Mouse (Mus musculus) heart, embryonic 13.5 days (tissue): Measurements from ENCODE around the gene Prss28. TPM values are rescaled to one million over a fixed set of nuclear protein-coding genes. Genes with fewer than 3 reads are reported as not detected.

ENCODE experiments used
- ATAC-seq: fragments of 200-750 bp; cut with Nextera tagmentation; 2 replicates; pipeline ENCODE4 v1.8.0; 2017; ENCODE audit warnings: moderate TSS enrichment; ENCODE audit not compliant: insufficient number of reproducible peaks, low FRiP score, low TSS enrichment; ENCODE audit errors: extremely low read depth
- H3K27ac ChIP-seq: fragments of 300-500 bp; sonication (generic); replicated peaks from 2 replicates; pipeline ENCODE4 v1.5.1; 2015; ENCODE audit warnings: moderate library complexity, mild to moderate bottlenecking, inconsistent platforms
- H3K27me3 ChIP-seq: fragments of 300-500 bp; sonication (generic); replicated peaks from 2 replicates; pipeline ENCODE4 v1.6.1; 2015; ENCODE audit warnings: mild to moderate bottlenecking, inconsistent platforms
- H3K36me3 ChIP-seq: fragments of 300-500 bp; sonication (generic); 2 replicates; pipeline ENCODE4 v1.6.1; 2015; ENCODE audit warnings: mild to moderate bottlenecking, inconsistent platforms
- H3K4me1 ChIP-seq: fragments of 300-500 bp; sonication (generic); 2 replicates; pipeline ENCODE4 v1.6.1; 2015; ENCODE audit warnings: inconsistent platforms
- H3K4me2 ChIP-seq: fragments of 300-500 bp; sonication (generic); 2 replicates; pipeline ENCODE4 v1.6.1; 2015; ENCODE audit warnings: inconsistent platforms, mild to moderate bottlenecking, moderate library complexity
- H3K4me3 ChIP-seq: fragments of 300-500 bp; sonication (generic); 2 replicates; pipeline ENCODE4 v1.5.1; 2015; ENCODE audit warnings: moderate library complexity, mild to moderate bottlenecking, inconsistent platforms
- H3K9ac ChIP-seq: fragments of 300-500 bp; sonication (generic); 2 replicates; pipeline ENCODE4 v1.6.1; 2015; ENCODE audit warnings: inconsistent platforms, mild to moderate bottlenecking, moderate library complexity
- H3K9me3 ChIP-seq: fragments of 300-500 bp; sonication (generic); 2 replicates; pipeline ENCODE4 v1.6.1; 2016; ENCODE audit warnings: inconsistent platforms
- WGBS: fragments of 180-500 bp; shearing (Covaris S2); methylation state at CpG from one replicate; pipeline ENCODE4 v1.1.7; 2015; ENCODE audit warnings: mixed read lengths; 5-methylcytosine and 5-hydroxymethylcytosine counted together
- polyA plus RNA-seq: library from polyadenylated mRNA; unstranded; fragments of >200 nt; fragmentation: Nextera tagmentation; extraction: Ambion mirVana; gene quantifications from 2 replicates; pipeline ENCODE4 v1.2.1, GENCODE M21; 2015

The Prss28 gene
- polyA plus RNA-seq, 1 experiment from 2014 or later, result not detected

DNA sequence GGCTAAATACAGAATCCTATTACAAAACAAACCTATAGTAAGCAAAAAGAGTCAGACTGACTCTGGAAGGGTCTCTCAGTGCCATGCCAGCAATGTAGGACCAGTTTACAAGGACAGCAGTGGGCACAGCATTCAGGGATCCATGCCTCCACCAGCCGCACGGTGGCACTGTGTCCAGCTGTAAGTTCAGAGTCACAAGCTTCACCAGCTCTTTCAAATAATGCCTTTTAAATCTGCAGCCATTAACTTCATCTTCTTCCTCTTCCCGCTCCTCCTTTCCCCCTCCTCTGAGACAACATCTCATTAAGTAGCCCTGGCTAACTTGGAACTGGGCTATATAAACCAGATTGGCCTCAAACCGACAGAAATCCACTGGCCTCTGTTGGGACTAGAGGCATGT lies 19.6 kb upstream of the Prss28 start:
- Histone ChIP-seq H3K4me1 (0 out of 2 replicates have a peak, but pooled peaks cover 2% of the 10 kb centered on the region), H3K4me3 (no peak overlapping the region), H3K27ac (no peak overlapping the region), H3K9me3 (no peaks in the 10 kb centered on the region), H3K4me2 (no peak overlapping the region), H3K27me3 (peaks cover 11% of the 10 kb centered on the region), H3K36me3 (no peaks in the 10 kb centered on the region), H3K9ac (no peak overlapping the region)
- ATAC-seq, result no peak
- 17% methylated on average over 4 of the region's 4 CpGs for WGBS

DNA sequence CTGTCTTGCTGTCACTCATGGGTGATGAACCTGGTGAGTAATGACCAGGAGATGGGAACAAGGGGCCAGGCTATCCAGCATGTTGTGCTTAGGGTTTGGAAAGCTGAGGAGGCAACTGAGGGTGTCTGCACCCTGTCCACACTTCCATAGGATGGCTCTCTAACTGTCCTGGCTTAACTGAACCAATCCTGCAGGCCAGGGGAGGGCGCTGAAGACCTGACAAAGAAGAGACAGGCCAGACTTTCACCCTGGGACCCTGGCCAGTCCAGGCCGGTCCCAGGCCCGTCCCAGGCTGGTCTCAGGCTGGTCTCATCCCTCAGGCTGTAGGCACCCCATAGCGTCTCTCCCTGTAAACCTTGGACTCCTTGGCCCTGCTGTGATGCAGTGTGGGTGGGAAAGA lies 18.0 kb upstream of the Prss28 start:
- Histone ChIP-seq H3K4me2 (no peak overlapping the region), H3K27ac (no peak overlapping the region), H3K9me3 (no peaks in the 10 kb centered on the region), H3K4me3 (no peak overlapping the region), H3K36me3 (no peaks in the 10 kb centered on the region), H3K4me1 (no peaks in the 10 kb centered on the region), H3K9ac (no peak overlapping the region), H3K27me3 (peaks cover 11% of the 10 kb centered on the region)
- 19% methylated on average over 4 of the region's 4 CpGs for WGBS
- ATAC-seq, result no peak

DNA sequence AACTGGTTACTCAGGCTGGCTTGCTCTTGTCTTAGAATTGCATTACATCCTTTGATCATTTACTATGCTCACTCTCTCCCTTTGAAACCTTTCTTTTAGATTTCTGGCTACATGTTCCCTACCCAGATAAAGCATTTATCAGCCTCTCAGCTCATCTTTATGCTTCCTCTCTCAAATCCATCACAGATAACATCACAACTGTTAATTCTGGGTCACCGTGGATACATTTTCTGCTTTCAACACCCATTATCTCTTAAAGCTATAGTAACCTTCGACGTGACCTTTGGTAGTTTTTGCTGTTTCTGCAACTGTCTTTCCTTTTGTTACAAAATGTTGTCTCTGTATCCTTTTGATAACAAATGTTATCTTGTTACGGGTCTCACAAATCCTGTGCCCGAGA lies 15.0 kb upstream of the Prss28 start:
- Histone ChIP-seq H3K9me3 (no peaks in the 10 kb centered on the region), H3K4me3 (no peak overlapping the region), H3K27ac (no peak overlapping the region), H3K4me2 (no peak overlapping the region), H3K36me3 (no peaks in the 10 kb centered on the region), H3K4me1 (no peaks in the 10 kb centered on the region), H3K27me3 (peaks cover 31% of the 10 kb centered on the region), H3K9ac (no peak overlapping the region)
- ATAC-seq, result no peak
- 28% methylated on average over 5 of the region's 5 CpGs for WGBS

DNA sequence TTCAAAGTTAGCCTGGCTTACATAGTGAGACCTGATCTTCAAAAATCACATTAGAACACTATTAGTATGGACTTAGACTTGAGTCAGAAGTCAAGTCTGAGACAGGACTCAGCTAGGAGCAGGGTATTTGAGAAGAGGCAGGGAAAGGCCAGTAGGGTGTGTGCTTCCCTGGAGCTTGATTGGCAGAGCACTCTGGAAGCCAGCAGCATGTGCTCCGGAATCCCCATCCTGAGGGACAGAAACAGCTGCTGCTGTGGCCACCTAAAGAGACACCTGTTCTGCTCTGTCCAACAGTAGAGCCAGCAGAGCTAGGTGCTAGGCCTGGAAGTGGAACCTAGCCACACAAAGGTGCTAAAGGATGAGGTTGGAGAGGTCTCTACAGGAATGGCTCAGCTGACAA lies 14.3 kb upstream of the Prss28 start:
- H3K36me3 ChIP-seq, result no peaks in the 10 kb centered on the region
- H3K4me1 ChIP-seq, result no peaks in the 10 kb centered on the region
- 58% methylated on average over 1 of the region's 1 CpGs for WGBS
- H3K4me2 ChIP-seq, result no peak overlapping the region
- ATAC-seq, result no peak
- H3K27me3 ChIP-seq, result peaks cover 37% of the 10 kb centered on the region
- H3K9ac ChIP-seq, result no peak overlapping the region
- no peak overlapping the region for H3K27ac ChIP-seq
- H3K9me3 ChIP-seq, result no peaks in the 10 kb centered on the region
- H3K4me3 ChIP-seq, result no peak overlapping the region

DNA sequence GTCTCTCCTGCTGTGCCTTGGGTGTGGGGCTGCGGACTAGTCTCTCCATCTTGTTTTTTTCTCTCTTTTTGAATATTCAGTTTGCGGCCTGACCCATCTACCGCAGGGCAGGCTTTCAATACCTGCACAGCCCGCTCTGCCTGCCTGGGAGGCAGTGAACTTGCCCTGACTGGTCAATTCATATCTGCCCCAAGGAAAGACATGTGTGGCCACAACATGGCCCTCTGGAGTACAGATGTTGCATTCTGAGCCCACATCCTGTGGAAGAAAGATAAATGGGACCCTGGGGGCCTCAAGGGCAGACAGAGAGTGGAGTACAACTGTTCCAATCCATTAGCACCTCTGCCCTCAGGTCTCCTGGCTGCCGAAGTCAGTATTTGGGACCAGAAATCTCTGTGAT lies 10.4 kb upstream of the Prss28 start, which contains the start of gene Prss34:
Gene Prss34, plus strand, starts transcription at position 301 of the 400 bp plus-strand sequence.
- no peak within 1 kb of the TSS for H3K9ac ChIP-seq
- no peak for ATAC-seq
- WGBS, result 77% methylated on average over 5 of the region's 5 CpGs
- no peak within 1 kb of the TSS for H3K27ac ChIP-seq
- no peaks in the 10 kb centered on the region for H3K9me3 ChIP-seq
- H3K4me2 ChIP-seq, result no peak within 1 kb of the TSS
- peaks cover 58% of the 10 kb centered on the region for H3K27me3 ChIP-seq
- no peaks in the 10 kb centered on the region for H3K4me1 ChIP-seq
- H3K4me3 ChIP-seq, result no peak within 1 kb of the TSS
- H3K36me3 ChIP-seq, result no peaks in the 10 kb centered on the region

DNA sequence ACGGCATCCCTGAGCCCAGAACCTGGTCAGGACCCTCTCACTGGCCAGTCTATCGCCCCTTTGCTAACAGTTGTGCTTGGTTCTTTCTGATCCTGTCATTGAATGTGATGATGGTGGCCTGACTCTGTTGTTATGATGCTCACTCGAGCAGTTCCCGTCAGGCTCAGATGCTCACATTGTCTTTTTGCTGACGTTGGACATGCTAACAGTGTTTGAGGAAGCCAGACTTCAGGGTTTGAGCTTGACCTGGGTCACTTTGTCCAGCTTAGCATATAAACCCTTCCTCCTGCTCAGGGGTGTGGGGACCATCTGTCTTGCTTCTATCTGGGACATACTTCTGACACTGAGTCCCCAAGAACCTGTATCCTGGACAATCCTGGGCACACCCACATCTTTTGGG lies 9.9 kb downstream of the Prss28 start, which contains the start of gene Prss29:
Gene Prss29, plus strand, starts transcription at position 301 of the 400 bp plus-strand sequence.
- Histone ChIP-seq H3K36me3 (no peaks in the 10 kb centered on the region), H3K9ac (no peak within 1 kb of the TSS), H3K9me3 (no peaks in the 10 kb centered on the region), H3K27ac (no peak within 1 kb of the TSS), H3K4me2 (no peak within 1 kb of the TSS), H3K4me1 (no peaks in the 10 kb centered on the region), H3K27me3 (peaks cover 34% of the 10 kb centered on the region; the same call in 1 of the 2 replicates), H3K4me3 (no peak within 1 kb of the TSS)
- ATAC-seq, result no peak
- 66% methylated on average over 5 of the region's 5 CpGs for WGBS

DNA sequence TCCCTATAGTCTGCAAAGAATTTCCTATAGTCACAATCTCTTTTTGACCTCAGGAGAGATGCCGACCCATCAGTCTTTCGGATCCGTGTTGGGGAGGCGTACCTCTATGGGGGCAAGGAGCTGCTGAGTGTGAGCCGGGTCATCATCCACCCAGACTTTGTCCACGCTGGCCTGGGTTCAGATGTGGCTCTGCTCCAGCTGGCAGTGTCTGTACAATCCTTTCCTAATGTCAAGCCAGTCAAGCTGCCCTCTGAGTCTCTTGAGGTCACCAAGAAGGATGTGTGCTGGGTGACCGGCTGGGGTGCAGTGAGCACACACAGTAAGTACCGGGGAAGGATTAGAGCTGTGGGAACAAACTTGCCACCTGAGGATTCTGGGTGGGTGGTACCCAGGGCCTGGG lies 12.4 kb downstream of the Prss28 start:
- Histone ChIP-seq H3K27me3 (peaks cover 39% of the 10 kb centered on the region; the same call in 1 of the 2 replicates), H3K27ac (no peak overlapping the region), H3K4me2 (no peak overlapping the region), H3K4me1 (no peaks in the 10 kb centered on the region), H3K9me3 (no peaks in the 10 kb centered on the region), H3K36me3 (no peaks in the 10 kb centered on the region), H3K4me3 (no peak overlapping the region), H3K9ac (no peak overlapping the region)
- 85% methylated on average over 8 of the region's 8 CpGs for whole genome bisulfite sequencing
- no peak for ATAC-seq

DNA sequence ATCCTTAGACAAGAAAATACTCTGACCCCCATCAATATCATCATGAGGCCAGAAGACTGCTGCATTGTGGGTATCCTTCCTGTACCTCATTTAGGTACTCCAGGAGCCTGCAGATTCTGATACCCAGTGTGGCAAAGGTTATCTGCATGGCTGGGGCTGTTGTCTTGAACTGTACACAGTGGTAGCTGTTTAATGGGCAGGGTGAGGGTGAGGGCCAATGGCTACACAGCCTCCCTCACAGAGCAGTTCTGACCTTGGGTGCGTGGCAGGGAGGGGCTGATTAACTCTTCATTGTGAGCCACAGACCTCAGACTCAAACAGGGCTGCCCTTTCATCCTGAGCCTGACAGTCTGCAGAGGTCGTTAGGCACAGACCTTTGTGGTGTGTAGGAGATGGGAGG lies 14.5 kb downstream of the Prss28 start:
- 14% methylated on average over 2 of the region's 2 CpGs for WGBS

DNA sequence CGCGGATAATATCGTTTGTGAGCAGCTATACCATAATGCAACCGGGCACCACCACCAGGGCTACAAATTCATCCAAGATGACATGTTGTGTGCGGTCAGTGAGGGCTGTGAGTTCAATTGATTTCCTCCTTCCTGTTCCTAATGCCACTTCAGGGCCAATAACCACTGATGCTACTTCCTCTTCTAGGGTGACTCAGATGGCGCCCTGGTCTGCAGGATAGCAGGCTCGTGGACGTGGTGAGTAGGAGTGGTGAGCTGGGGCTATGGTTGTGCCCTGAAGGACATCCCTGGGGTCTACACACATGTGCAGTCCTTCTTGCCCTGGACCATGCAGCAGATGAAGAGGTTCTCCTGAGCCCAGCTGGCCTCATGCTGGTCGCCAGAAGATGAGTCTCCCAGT lies 23.9 kb downstream of the Prss28 start:
- Histone ChIP-seq H3K4me3 (no peak overlapping the region), H3K4me1 (no peaks in the 10 kb centered on the region), H3K27me3 (peaks cover 62% of the 10 kb centered on the region), H3K36me3 (no peaks in the 10 kb centered on the region), H3K4me2 (no peak overlapping the region), H3K9me3 (no peaks in the 10 kb centered on the region), H3K9ac (no peak overlapping the region), H3K27ac (no peak overlapping the region)
- WGBS, result 59% methylated on average over 9 of the region's 9 CpGs
- no peak for ATAC-seq

More for the DNA sequence above, 14.5 kb downstream of the Prss28 start:
- no peaks in the 10 kb centered on the region for H3K9me3 ChIP-seq
- H3K4me3 ChIP-seq, result no peak overlapping the region
- H3K27me3 ChIP-seq, result peaks cover 39% of the 10 kb centered on the region; the same call in 1 of the 2 replicates
- no peaks in the 10 kb centered on the region for H3K36me3 ChIP-seq
- no peak overlapping the region for H3K9ac ChIP-seq
- H3K4me1 ChIP-seq, result no peaks in the 10 kb centered on the region
- no peak overlapping the region for H3K27ac ChIP-seq
- ATAC-seq, result no peak
- H3K4me2 ChIP-seq, result no peak overlapping the region

DNA sequence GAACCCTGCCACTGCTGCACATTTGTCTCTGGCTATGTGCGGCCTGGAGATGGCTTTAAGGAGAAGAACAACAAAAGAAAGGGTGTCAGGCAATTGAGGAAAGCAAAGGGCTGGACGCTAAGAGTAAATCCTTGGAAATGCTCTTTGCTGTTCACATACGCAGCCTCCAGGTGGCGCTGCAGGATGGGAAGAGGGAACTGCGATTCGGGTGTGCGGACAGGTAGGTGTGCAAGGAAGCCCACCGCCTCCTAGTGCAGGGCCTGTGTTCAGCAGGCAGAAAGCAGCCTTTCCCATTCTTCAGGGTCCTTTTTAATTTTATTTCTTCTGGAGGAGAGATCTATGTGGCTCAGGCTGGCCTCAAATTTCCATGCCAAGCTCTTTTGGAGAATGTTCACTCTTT lies 25.5 kb downstream of the Prss28 start:
- Histone ChIP-seq H3K27me3 (peaks cover 59% of the 10 kb centered on the region), H3K27ac (no peak overlapping the region), H3K9ac (no peak overlapping the region), H3K4me2 (no peak overlapping the region), H3K9me3 (no peaks in the 10 kb centered on the region), H3K4me3 (no peak overlapping the region), H3K36me3 (no peaks in the 10 kb centered on the region), H3K4me1 (no peaks in the 10 kb centered on the region)
- WGBS, result 1% methylated on average over 8 of the region's 8 CpGs
- no peak for ATAC-seq

DNA sequence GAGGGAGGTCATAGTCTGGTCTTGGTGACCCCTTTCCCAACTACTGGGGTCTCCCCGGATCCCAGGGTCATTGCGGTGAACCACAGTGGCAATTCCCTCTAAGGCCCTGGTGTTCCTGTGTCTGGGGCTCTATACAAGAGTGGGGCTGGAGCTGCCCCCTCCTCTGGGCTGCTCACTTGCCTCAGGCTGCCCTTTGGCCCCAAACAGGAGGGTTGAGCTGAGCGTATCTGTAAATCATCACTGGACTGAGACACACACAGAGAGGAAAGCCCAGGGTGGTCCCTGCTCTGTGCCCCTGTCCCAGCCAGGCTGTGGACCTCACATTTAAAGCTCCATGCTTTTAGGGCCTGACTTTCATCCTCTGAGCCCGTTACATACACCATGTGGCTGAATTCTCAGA lies 29.8 kb downstream of the Prss28 start:
- no peak overlapping the region for H3K4me2 ChIP-seq
- no peaks in the 10 kb centered on the region for H3K9me3 ChIP-seq
- no peaks in the 10 kb centered on the region for H3K4me1 ChIP-seq
- H3K9ac ChIP-seq, result no peak overlapping the region
- no peaks in the 10 kb centered on the region for H3K36me3 ChIP-seq
- peaks cover 21% of the 10 kb centered on the region for H3K27me3 ChIP-seq
- H3K4me3 ChIP-seq, result no peak overlapping the region
- WGBS, result 79% methylated on average over 4 of the region's 4 CpGs
- no peak overlapping the region for H3K27ac ChIP-seq
- ATAC-seq, result no peak

DNA sequence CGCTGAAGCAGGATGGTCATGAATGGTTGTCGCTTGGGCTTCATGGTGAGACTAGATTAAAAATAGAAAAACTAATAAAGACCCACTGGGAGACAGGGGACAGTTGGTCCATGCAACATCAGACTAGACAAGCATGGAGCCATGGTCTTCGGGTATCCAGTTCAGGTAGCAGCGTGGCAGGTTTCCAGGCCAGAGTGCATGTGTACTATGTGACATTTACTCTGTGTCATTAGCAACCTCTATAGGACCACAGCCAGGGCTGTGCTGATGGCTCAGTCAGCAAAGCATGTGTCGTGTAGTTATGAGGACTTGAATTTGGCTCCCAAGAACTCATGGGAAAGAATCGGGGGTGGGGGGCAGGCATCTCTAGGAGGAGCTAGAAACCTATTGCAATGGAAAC lies 31.6 kb downstream of the Prss28 start:
- Histone ChIP-seq H3K9me3 (no peaks in the 10 kb centered on the region), H3K27ac (no peak overlapping the region), H3K4me3 (no peak overlapping the region), H3K4me1 (no peaks in the 10 kb centered on the region), H3K4me2 (no peak overlapping the region), H3K9ac (no peak overlapping the region), H3K27me3 (peaks cover 7% of the 10 kb centered on the region; the same call in 1 of the 2 replicates), H3K36me3 (no peaks in the 10 kb centered on the region)
- no peak for ATAC-seq
- WGBS, result 77% methylated on average over 6 of the region's 6 CpGs
